Mouse (Mus musculus) lung, postnatal 0 days (tissue): Measurements from ENCODE around the gene Ptpn14. TPM values are rescaled to one million over a fixed set of nuclear protein-coding genes. Genes with fewer than 3 reads are reported as not detected.

Experiments used
- ATAC-seq: fragments of 200-750 bp; cut with Nextera tagmentation; 2 replicates; pipeline ENCODE4 v1.8.0; 2017; ENCODE audit warnings: moderate library complexity
- DNase-seq: peaks from one replicate; pipeline ENCODE4 v3.0.0-alpha.2; 2016; ENCODE audit warnings: low spot score
- H3K27ac ChIP-seq: fragments of 300-500 bp; sonication (generic); 2 replicates; pipeline ENCODE4 v1.5.1; 2014; ENCODE audit warnings: antibody characterized with exemption, mild to moderate bottlenecking, low read length, mixed read lengths
- H3K27me3 ChIP-seq: fragments of 300-500 bp; sonication (generic); replicated peaks from 2 replicates; pipeline ENCODE4 v1.6.1; 2014; ENCODE audit warnings: low read length, mixed read lengths; ENCODE audit not compliant: insufficient read depth
- H3K36me3 ChIP-seq: fragments of 300-500 bp; sonication (generic); 2 replicates; pipeline ENCODE4 v1.6.1; 2014; ENCODE audit warnings: low read length, mixed read lengths; ENCODE audit not compliant: insufficient read depth
- H3K4me1 ChIP-seq: fragments of 300-500 bp; sonication (generic); 2 replicates; pipeline ENCODE4 v1.6.1; 2014; ENCODE audit warnings: antibody characterized with exemption, low read depth, low read length, mixed read lengths; ENCODE audit not compliant: insufficient read depth
- H3K4me2 ChIP-seq: fragments of 300-500 bp; sonication (generic); replicated peaks from 2 replicates; pipeline ENCODE4 v1.6.1; 2014; ENCODE audit warnings: low read depth, mild to moderate bottlenecking, low read length, moderate library complexity, mixed read lengths
- H3K4me3 ChIP-seq: fragments of 300-500 bp; sonication (generic); 2 replicates; pipeline ENCODE4 v1.5.1; 2014; ENCODE audit warnings: low read depth, low read length
- H3K9ac ChIP-seq: fragments of 300-500 bp; sonication (generic); replicated peaks from 2 replicates; pipeline ENCODE4 v1.6.1; 2014; ENCODE audit warnings: low read depth, mild to moderate bottlenecking
- H3K9me3 ChIP-seq: fragments of 300-500 bp; sonication (generic); 2 replicates; pipeline ENCODE4 v1.6.1; 2016; ENCODE audit warnings: low read length, mixed read lengths
- CTCF ChIP-seq: IDR thresholded peaks from 2 replicates; pipeline ENCODE4 v1.5.1; 2016; ENCODE audit warnings: antibody characterized with exemption, mild to moderate bottlenecking
- EP300 ChIP-seq: IDR thresholded peaks from 2 replicates; pipeline ENCODE4 v1.6.1; 2016; ENCODE audit warnings: antibody characterized with exemption, mild to moderate bottlenecking, control low read depth
- WGBS: fragments of 180-500 bp; shearing (Covaris S2); extraction: QIAGEN DNeasy Blood & Tissue Kit; methylation state at CpG from one replicate; pipeline ENCODE4 v1.1.7; 2014; 5-methylcytosine and 5-hydroxymethylcytosine counted together
- polyA plus RNA-seq: library from polyadenylated mRNA; unstranded; fragments of >200 nt; fragmentation: Nextera tagmentation; extraction: Ambion mirVana; gene quantifications from 2 replicates; pipeline ENCODE4 v1.2.1, GENCODE M21; 2015

Ptpn14 gene
- polyA plus RNA-seq, 1 experiment from 2014 or later = 4.9 TPM

DNA sequence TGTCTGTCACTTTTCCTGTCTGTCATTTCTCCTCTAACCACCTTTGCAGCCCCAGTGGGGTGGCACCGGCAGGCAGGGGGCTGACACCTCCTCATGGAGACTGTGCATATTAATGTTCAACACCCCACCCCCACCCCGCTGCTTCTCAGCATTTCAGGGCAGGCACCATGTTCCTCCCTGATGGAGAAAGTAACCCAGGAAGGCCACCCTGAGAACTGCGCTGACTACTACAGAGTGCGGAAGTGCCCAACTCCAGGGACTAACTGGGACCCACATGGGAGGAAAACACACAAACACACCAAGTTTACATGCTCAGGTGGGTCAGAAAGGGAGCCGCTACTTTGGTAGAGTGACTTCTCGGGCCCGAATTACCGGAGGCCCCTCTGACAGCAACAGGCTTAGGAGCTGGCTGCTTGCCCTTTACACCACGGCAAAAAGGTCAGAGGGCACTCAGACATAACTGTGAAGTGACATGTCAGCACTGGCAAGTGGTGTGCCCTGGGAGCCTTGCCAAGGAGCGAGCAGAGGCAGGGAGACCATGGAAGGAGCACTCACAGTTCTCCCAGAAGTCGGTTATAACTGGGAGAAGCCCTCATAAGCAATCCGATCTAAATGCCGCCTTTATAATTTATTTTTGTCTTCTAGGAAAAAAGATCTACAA lies 182.7 kb downstream of the Ptpn14 start:
- H3K4me3 ChIP-seq = no peak overlapping the region
- ATAC-seq (peak; percentile 81), DNase-seq (peak; percentile 80)
- WGBS = 35% methylated on average over 13 of the region's 13 CpGs
- no peaks in the 10 kb centered on the region for H3K27me3 ChIP-seq
- TF ChIP-seq EP300 (no peak), CTCF (no peak)
- H3K4me2 ChIP-seq = peak overlapping the region; percentile 22; the same call in 1 of the 2 replicates
- H3K9ac ChIP-seq = no peak overlapping the region
- no peak overlapping the region for H3K27ac ChIP-seq
- H3K4me1 ChIP-seq = peaks cover 8% of the 10 kb centered on the region; the same call in 1 of the 2 replicates
- no peaks in the 10 kb centered on the region for H3K9me3 ChIP-seq
- H3K36me3 ChIP-seq = no peaks in the 10 kb centered on the region

DNA sequence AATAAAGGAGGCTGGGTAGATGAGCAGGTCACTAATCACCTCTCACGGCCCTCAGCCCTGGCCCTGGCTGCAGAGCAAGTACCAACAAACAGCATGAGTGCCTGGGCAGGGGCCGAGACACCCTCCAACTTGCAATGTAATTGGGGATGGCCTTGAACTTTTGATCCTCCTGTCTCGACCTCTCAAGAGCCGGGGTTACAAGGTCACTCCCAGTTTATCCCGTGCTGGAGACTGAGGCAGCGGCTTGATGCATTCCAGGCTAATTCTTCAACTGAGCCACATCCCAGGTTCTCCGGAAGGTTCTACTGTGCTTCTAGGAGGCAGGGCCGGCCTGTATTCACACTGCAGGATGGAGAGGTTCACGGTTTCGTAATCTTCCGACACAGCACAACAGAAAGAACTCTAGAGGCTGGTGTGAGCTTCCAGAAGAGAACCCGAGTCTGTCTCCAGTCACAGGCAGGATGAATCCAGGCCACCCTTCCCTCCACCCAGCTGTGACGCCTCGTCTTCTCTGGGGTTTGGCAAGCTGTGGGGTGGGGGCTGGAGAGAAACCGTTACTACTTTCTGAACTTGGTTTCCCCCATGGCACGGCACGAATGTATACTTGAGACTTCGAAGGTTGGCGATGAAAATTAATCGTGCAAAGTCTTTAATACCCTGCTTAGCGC lies 185.2 kb downstream of the Ptpn14 start:
- no peak overlapping the region for H3K27ac ChIP-seq
- no peak overlapping the region for H3K4me3 ChIP-seq
- no peaks in the 10 kb centered on the region for H3K27me3 ChIP-seq
- ATAC-seq = peak; percentile 27; the same call in 1 of the 2 replicates
- H3K4me1 ChIP-seq = peaks cover 8% of the 10 kb centered on the region; the same call in 1 of the 2 replicates
- DNase-seq = peak; percentile 38
- H3K36me3 ChIP-seq = no peaks in the 10 kb centered on the region
- TF ChIP-seq EP300 = no peak
- WGBS = 66% methylated on average over 21 of the region's 21 CpGs
- no peak overlapping the region for H3K4me2 ChIP-seq
- H3K9me3 ChIP-seq = no peaks in the 10 kb centered on the region
- H3K9ac ChIP-seq = no peak overlapping the region

DNA sequence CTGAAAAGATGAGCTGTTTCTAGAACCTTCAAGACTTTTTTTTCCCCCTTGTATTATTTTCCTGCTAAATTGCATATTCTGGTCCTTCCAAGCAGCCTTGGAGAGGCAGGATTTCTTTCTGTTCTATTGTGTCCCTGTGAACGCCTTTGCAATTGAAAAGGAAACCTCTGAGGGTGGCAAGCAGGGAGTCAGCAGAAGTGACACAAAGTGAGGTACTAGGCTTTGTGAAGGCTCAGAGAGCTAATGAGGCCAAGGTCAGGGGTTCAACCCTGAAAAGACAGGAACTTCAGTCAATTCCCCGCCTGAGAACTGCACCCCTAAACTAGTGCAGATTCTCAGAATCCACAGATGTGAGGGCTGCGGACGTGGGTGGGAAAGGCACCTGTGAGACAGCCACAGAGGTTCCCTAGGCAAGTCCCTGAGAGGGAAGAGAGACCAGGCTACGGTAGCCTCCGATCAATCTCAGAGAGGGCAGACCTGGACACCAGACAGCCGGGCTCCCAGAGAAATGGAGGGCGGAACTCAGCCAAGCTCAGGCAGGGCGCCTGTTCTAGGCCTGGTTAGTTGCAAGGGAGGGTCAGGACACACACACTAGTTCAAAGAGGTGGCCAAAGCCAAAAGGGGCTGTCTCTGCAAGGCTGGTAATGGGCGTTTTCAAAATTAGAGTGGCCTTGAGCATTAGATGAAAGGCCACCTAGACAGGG lies 188.5 kb downstream of the Ptpn14 start:
- Histone ChIP-seq H3K9ac (no peak overlapping the region), H3K4me1 (peaks cover 3% of the 10 kb centered on the region; the same call in 1 of the 2 replicates), H3K4me2 (no peak overlapping the region), H3K9me3 (no peaks in the 10 kb centered on the region), H3K36me3 (no peaks in the 10 kb centered on the region), H3K27me3 (no peaks in the 10 kb centered on the region), H3K27ac (no peak overlapping the region), H3K4me3 (no peak overlapping the region)
- 78% methylated on average over 10 of the region's 10 CpGs for WGBS
- TF ChIP-seq CTCF = no peak
- TF ChIP-seq EP300 = no peak
- DNase-seq (no peak), ATAC-seq (no peak)

DNA sequence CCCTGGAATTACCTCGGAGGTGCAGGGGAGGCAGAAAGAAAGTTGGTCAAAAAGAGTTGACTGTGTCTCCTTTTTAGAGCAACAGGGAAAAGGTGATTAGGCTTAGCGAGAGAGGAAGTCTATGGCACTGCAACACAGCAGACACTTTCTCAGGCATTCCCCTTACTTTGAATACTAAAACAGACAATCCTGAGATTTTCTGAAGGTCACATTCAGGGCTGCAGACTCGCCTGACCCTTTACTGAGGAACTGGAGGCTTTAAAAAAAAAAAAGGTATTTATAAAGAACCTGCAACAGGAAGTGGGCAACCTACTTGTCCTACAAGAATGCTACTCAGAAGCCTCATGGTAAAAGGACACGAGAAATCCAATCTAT lies 189.0 kb downstream of the Ptpn14 start:
- Histone ChIP-seq H3K9ac (no peak overlapping the region), H3K4me3 (no peak overlapping the region), H3K4me1 (peaks cover 3% of the 10 kb centered on the region; the same call in 1 of the 2 replicates), H3K4me2 (no peak overlapping the region), H3K27ac (no peak overlapping the region), H3K9me3 (no peaks in the 10 kb centered on the region), H3K36me3 (no peaks in the 10 kb centered on the region), H3K27me3 (no peaks in the 10 kb centered on the region)
- DNase-seq (no peak), ATAC-seq (no peak)
- TF ChIP-seq EP300 (no peak), CTCF (no peak)
- WGBS = 56% methylated on average over 4 of the region's 4 CpGs

DNA sequence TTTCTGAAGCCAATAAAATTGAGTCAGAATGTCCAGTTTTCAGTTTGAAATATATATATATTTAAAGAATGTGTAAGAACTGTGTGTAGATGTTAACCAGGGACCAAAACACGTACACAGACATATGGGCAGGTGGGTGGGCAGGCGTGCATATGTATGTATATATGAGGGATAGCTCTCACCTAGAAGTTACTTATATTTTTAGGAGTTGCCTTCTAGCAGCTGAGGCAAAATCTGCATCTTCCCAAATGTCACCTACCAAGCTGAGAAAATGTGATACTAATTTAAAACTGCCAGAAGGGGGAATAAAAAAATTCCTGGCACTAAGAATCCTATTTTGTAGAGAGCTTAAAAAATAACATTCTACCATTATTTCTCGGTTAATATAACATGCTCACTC lies 191.7 kb downstream of the Ptpn14 start:
- DNase-seq = no peak
- no peaks in the 10 kb centered on the region for H3K36me3 ChIP-seq
- ATAC-seq = no peak
- TF ChIP-seq EP300 (no peak), CTCF (no peak)
- peaks cover 3% of the 10 kb centered on the region; the same call in 1 of the 2 replicates for H3K4me1 ChIP-seq
- H3K4me2 ChIP-seq = no peak overlapping the region
- no peak overlapping the region for H3K4me3 ChIP-seq
- H3K27me3 ChIP-seq = no peaks in the 10 kb centered on the region
- no peak overlapping the region for H3K9ac ChIP-seq
- 90% methylated on average over 3 of the region's 3 CpGs for WGBS
- H3K27ac ChIP-seq = no peak overlapping the region
- H3K9me3 ChIP-seq = no peaks in the 10 kb centered on the region
